Comparison of ENCODE assay signal across 8 mouse cellular contexts in the genomic region with DNA sequence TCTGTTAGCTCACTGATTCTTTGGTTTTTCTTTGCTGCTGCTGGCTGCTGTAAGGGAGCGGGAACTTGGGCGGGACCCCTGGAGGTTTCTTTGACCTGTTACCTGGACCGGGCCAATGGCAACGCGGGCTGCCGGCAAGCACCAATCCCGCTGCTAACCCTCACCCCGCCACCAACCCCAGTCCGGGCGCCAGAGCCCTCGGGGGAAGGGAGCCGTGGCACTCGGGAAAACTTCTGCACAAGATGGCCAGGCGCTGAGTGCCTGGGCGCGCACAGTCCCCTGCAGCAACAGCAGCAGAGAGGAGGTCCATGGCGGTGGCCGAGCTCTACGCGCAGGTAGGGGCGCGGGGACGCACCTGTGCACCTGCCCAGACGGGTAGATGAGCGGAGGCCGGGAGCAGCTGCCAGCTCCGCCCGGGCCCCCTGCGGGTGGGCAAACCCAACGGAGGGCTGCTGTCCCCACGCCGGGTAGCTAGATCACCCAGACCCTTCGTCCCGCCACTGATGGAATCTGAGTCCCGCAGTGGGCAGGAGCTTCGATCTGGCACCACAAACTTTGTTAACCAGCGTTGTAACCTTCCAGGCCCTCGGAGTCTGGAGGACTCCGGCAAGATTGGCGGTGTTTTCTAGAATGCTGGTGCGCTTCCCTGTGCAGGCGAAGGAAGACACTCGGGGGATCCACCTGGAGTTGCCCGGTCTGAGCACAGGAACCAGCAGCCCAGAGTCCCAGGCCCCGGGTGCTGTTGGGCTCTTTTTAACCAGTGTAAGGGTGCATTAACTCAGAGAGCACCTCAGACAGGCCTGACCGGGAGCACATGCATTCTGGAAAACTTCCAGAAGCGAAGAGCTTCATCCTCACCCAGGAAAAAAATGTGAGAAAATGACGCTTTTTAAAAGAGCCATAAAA. TPM values are rescaled to one million over a fixed set of nuclear protein-coding genes. Genes with fewer than 3 reads are reported as not detected.
DNase-seq lines count a peak whose midpoint lies in the region; ATAC-seq lines count a peak whose summit lies in the region.

A gene (plus strand): TSS at position 180 of the 906 bp plus-strand sequence.

- ATAC-seq in frontal cortex, adult (ENCODE audit: low TSS enrichment): peak; percentile 7; the same call in 1 of the 2 replicates
- peak; percentile 14; the same call in 1 of the 2 replicates for ATAC-seq in forebrain, embryonic 12.5 days (ENCODE audit: low FRiP score)

- no peak within 1 kb of the TSS for H3K27ac ChIP-seq in forebrain, embryonic 12.5 days
- H3K27ac ChIP-seq in limb, embryonic 10.5 days: no peak within 1 kb of the TSS
- peak within 1 kb of the TSS; percentile 55 for H3K27ac ChIP-seq in midbrain, embryonic 10.5 days (replicated peaks)

- peaks cover 40% of the 10 kb centered on the region for H3K27me3 ChIP-seq in forebrain, embryonic 12.5 days
- H3K27me3 ChIP-seq in limb, embryonic 10.5 days (ENCODE audit: low read depth, poor library complexity, severe bottlenecking): peaks cover 55% of the 10 kb centered on the region
- peaks cover 58% of the 10 kb centered on the region for H3K27me3 ChIP-seq in midbrain, embryonic 10.5 days (ENCODE audit: low read depth, poor library complexity, severe bottlenecking)

- no peaks in the 10 kb centered on the region for H3K9me3 ChIP-seq in forebrain, embryonic 12.5 days
- no peaks in the 10 kb centered on the region for H3K9me3 ChIP-seq in limb, embryonic 10.5 days (replicated peaks)
- no peaks in the 10 kb centered on the region for H3K9me3 ChIP-seq in midbrain, embryonic 10.5 days (replicated peaks)

- WGBS in forebrain, embryonic 12.5 days: 2% methylated on average over 48 of the region's 48 CpGs
- WGBS in limb, embryonic 10.5 days: 3% methylated on average over 48 of the region's 48 CpGs
- WGBS in midbrain, embryonic 10.5 days: 2% methylated on average over 48 of the region's 48 CpGs

- DNase-seq in frontal cortex, postnatal 36 days (ENCODE audit: low spot score in 2 of 2): no peak
- DNase-seq in heart, postnatal 4 days: peak; percentile 77
- peak; percentile 69 for DNase-seq in limb, embryonic 10.5 days (ENCODE audit: low spot score)
- DNase-seq in midbrain, embryonic 10.5 days (ENCODE audit: low spot score): peak; percentile 64
- peak; percentile 37 to 62 for DNase-seq in urinary bladder, postnatal 36 days (ENCODE audit: low spot score in 2 of 2)
- no peak for DNase-seq in layer of hippocampus, postnatal 14 days (ENCODE audit: low spot score in 2 of 2)

- peak within 1 kb of the TSS; percentile 38; the same call in 1 of the 2 replicates for H3K9ac ChIP-seq in forebrain, embryonic 12.5 days

- peak within 1 kb of the TSS; percentile 42 for H3K4me3 ChIP-seq in forebrain, embryonic 12.5 days (replicated peaks)
- peak within 1 kb of the TSS; percentile 61 for H3K4me3 ChIP-seq in limb, embryonic 10.5 days
- peak within 1 kb of the TSS; percentile 61 for H3K4me3 ChIP-seq in midbrain, embryonic 10.5 days

- no peaks in the 10 kb centered on the region for H3K36me3 ChIP-seq in forebrain, embryonic 12.5 days (replicated peaks)
- H3K36me3 ChIP-seq in limb, embryonic 10.5 days: no peaks in the 10 kb centered on the region
- H3K36me3 ChIP-seq in midbrain, embryonic 10.5 days: no peaks in the 10 kb centered on the region

- peaks cover 11% of the 10 kb centered on the region for H3K4me1 ChIP-seq in forebrain, embryonic 12.5 days
- H3K4me1 ChIP-seq in limb, embryonic 10.5 days: peaks cover 9% of the 10 kb centered on the region
- H3K4me1 ChIP-seq in midbrain, embryonic 10.5 days: peaks cover 14% of the 10 kb centered on the region

- peak within 1 kb of the TSS; percentile 63 for H3K4me2 ChIP-seq in forebrain, embryonic 12.5 days

RNA-seq across cellular contexts. Expression of the gene that starts here (rescaled TPM):
- 0.63 and 1.3 TPM in 2 replicates for polyA plus RNA-seq in forebrain, embryonic 12.5 days (2016; fragmentation: Nextera tagmentation; extraction: Ambion mirVana)
- total RNA-seq in heart, postnatal 4 days (2021): 1 to 10 TPM; 3.6 to 5.5 TPM
- polyA plus RNA-seq in limb, embryonic 10.5 days (2016; fragmentation: Nextera tagmentation; extraction: Ambion mirVana): 0.41 and 0.58 TPM in 2 replicates
- 0.52 and 0.77 TPM in 2 replicates for polyA plus RNA-seq in midbrain, embryonic 10.5 days (2016; fragmentation: Nextera tagmentation; extraction: Ambion mirVana)
- total RNA-seq in layer of hippocampus, postnatal 14 days (2021): 1 to 10 TPM in 1 of 2 experiments, under 1 TPM in 1; 0.58 to 1.6 TPM

Comparison
In these comparisons a context has a peak if more than half of its experiments do, and no peak if none do; other contexts are left out.
1. Peak in DNase-seq and H3K4me3 ChIP-seq in limb, embryonic 10.5 days; RNA of the gene not detected or under 1 TPM.
2. Peak in DNase-seq, H3K4me3 ChIP-seq and H3K27ac ChIP-seq in midbrain, embryonic 10.5 days; RNA of the gene not detected or under 1 TPM.
3. DNase-seq: peak in heart, postnatal 4 days (single experiment) and urinary bladder, postnatal 36 days (2 of 2); none in frontal cortex, postnatal 36 days (0 of 2) and layer of hippocampus, postnatal 14 days (0 of 2).
4. Peak in every context shown above with its lines, with median percentiles within 50 percentile points of each other: H3K4me3 ChIP-seq.